Mouse (Mus musculus): ENCODE measurements around the gene Ckap4. TPM values are rescaled to one million over a fixed set of nuclear protein-coding genes. Genes with fewer than 3 reads are reported as not detected.

Ckap4 gene
- total RNA-seq (2023) = 3.8 TPM

GRCm38 (mm10) chr10:84533912-84534671 is at the start of gene Ckap4:
Gene Ckap4, minus strand, starts transcription at chr10:84534062.

GRCm38 (mm10) chr10:84576395-84577070 is 42.7 kb upstream of the Ckap4 start, which contains the start of gene Tcp11l2:
Gene Tcp11l2, plus strand, starts transcription at chr10:84576626.

Other genes starting within 250 kb of the Ckap4 start
- 0.82 TPM for gene Nuak1, start 93.5 kb downstream of the Ckap4 start, total RNA-seq (2023)
- gene Tcp11l2, start 42.6 kb upstream of the Ckap4 start, total RNA-seq (2023) = 274 TPM
- 48.7 TPM for gene Polr3b, start 88.2 kb upstream of the Ckap4 start, total RNA-seq (2023)
- not detected for gene Rfx4, start 222.0 kb upstream of the Ckap4 start, total RNA-seq (2023)

Measured in CD4-positive naive resting alpha-beta T cell, adult 76 days (primary cell).